Mouse (Mus musculus) stomach, postnatal 0 days (tissue): Measurements from ENCODE around the gene Frem1. TPM values are rescaled to one million over a fixed set of nuclear protein-coding genes. Genes with fewer than 3 reads are reported as not detected.

Experiments
- ATAC-seq: fragments of 200-750 bp; cut with Nextera tagmentation; 2 replicates; pipeline ENCODE4 v1.8.0; 2017; ENCODE audit not compliant: low FRiP score, low TSS enrichment
- DNase-seq: peaks from one replicate; pipeline ENCODE4 v3.0.0-alpha.2; 2016; ENCODE audit warnings: low spot score
- H3K27ac ChIP-seq: fragments of 300-500 bp; sonication (generic); replicated peaks from 2 replicates; pipeline ENCODE4 v1.5.1; 2014; ENCODE audit warnings: mild to moderate bottlenecking, control low read depth
- H3K27me3 ChIP-seq: fragments of 300-500 bp; sonication (generic); 2 replicates; pipeline ENCODE4 v1.6.1; 2014; ENCODE audit warnings: low read length; ENCODE audit not compliant: control insufficient read depth, insufficient read depth
- H3K36me3 ChIP-seq: fragments of 300-500 bp; sonication (generic); 2 replicates; pipeline ENCODE4 v1.6.1; 2014; ENCODE audit warnings: low read length, mixed read lengths; ENCODE audit not compliant: control insufficient read depth, insufficient read depth
- H3K4me1 ChIP-seq: fragments of 300-500 bp; sonication (generic); replicated peaks from 2 replicates; pipeline ENCODE4 v1.6.1; 2014; ENCODE audit warnings: antibody characterized with exemption; ENCODE audit not compliant: control insufficient read depth, insufficient read depth
- H3K4me2 ChIP-seq: fragments of 300-500 bp; sonication (generic); replicated peaks from 2 replicates; pipeline ENCODE4 v1.6.1; 2014; ENCODE audit warnings: low read depth, mild to moderate bottlenecking, control low read depth, moderate library complexity
- H3K4me3 ChIP-seq: fragments of 300-500 bp; sonication (generic); 2 replicates; pipeline ENCODE4 v1.5.1; 2014; ENCODE audit warnings: low read depth, low read length, control low read depth
- H3K9ac ChIP-seq: fragments of 300-500 bp; sonication (generic); 2 replicates; pipeline ENCODE4 v1.6.1; 2014; ENCODE audit warnings: mild to moderate bottlenecking, low read length, control low read depth, mixed read lengths
- H3K9me3 ChIP-seq: fragments of 300-500 bp; sonication (generic); 2 replicates; pipeline ENCODE4 v1.6.1; 2016; ENCODE audit warnings: low read length; ENCODE audit not compliant: control insufficient read depth
- CTCF ChIP-seq: IDR thresholded peaks from 2 replicates; pipeline ENCODE4 v1.5.1; 2016; ENCODE audit warnings: antibody characterized with exemption, low read depth, mild to moderate bottlenecking, moderate library complexity
- EP300 ChIP-seq: optimal IDR thresholded peaks from 2 replicates; pipeline ENCODE3; 2016; ENCODE audit warnings: antibody characterized with exemption
- WGBS: fragments of 180-500 bp; shearing (Covaris S2); extraction: QIAGEN DNeasy Blood & Tissue Kit; methylation state at CpG from one replicate; pipeline ENCODE4 v1.1.7; 2014; 5-methylcytosine and 5-hydroxymethylcytosine counted together
- polyA plus RNA-seq: library from polyadenylated mRNA; unstranded; fragments of >200 nt; fragmentation: Nextera tagmentation; extraction: Ambion mirVana; gene quantifications from 2 replicates; pipeline ENCODE4 v1.2.1, GENCODE M21; 2015

The Frem1 gene
- polyA plus RNA-seq, 1 experiment from 2014 or later = 2.9 TPM

DNA sequence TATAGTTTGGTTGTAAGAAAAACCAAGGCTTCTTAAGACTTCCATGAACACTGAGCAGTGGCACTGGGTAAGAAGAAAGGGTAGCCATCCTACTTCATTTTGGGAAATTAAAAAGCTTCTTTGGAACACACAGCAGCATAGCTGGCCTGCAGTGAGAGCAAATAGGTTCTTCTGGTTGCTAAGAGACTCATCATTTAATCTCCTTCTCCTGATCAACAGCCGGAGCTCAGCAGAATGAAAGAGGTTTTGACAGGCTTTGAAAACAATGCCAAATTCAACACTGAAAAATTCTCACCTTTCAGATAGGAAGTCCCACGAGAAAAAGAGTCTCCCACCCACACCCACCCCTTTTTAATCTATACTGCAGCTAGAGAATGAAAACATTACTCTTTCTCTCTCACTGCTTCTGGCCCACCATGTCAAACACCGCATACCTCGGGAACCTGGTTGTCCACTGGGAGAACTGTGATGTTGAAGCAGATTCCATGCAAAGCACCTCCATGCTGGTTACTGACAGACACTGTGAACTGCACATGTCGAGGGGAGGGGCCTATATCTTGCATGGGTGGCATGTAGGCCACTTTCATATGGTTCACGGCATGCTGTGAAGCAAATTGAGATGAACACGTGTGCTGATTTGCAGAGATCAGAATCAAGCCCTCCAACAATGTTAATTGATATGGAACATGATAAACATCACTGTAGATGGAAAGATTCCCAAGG is 61.0 kb downstream of the Frem1 start:
- no peak for TF ChIP-seq CTCF
- TF ChIP-seq EP300 = no peak
- Histone ChIP-seq H3K36me3 (no peaks in the 10 kb centered on the region), H3K4me2 (no peak overlapping the region), H3K27me3 (no peaks in the 10 kb centered on the region), H3K4me1 (no peaks in the 10 kb centered on the region), H3K9me3 (no peaks in the 10 kb centered on the region), H3K4me3 (no peak overlapping the region), H3K27ac (no peak overlapping the region), H3K9ac (no peak overlapping the region)
- WGBS = 62% methylated on average over 7 of the region's 7 CpGs
- DNase-seq (no peak), ATAC-seq (no peak)

DNA sequence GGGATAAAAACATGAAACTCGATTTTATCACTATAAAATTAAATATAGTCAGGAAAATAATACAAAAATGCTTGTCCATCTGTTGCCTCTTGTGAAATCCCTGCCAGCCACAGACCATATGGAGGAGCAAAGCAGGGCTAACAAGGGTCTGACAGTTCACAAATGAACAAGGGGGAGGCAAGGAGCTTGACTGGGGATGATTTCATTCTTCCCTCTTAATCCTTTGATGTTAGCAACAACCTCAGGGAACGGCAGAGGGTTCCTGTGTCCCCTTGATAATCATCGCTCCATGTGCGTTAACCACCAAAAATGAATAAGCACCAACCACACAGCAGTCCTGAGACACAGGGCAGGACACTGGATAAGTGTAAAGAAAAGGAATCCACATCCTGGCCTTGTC is 79.8 kb downstream of the Frem1 start:
- DNase-seq (no peak), ATAC-seq (no peak)
- no peaks in the 10 kb centered on the region for H3K4me1 ChIP-seq
- TF ChIP-seq EP300 (no peak), CTCF (no peak)
- no peak overlapping the region for H3K4me3 ChIP-seq
- no peaks in the 10 kb centered on the region for H3K36me3 ChIP-seq
- no peak overlapping the region for H3K27ac ChIP-seq
- no peaks in the 10 kb centered on the region for H3K27me3 ChIP-seq
- WGBS = 75% methylated on average over 4 of the region's 4 CpGs
- H3K9ac ChIP-seq = no peak overlapping the region
- no peak overlapping the region for H3K4me2 ChIP-seq
- no peaks in the 10 kb centered on the region for H3K9me3 ChIP-seq

GRCm38 (mm10) chr4:82970901-82971648 is 81.1 kb downstream of the Frem1 start:
- H3K27ac ChIP-seq = no peak overlapping the region
- no peaks in the 10 kb centered on the region for H3K9me3 ChIP-seq
- no peaks in the 10 kb centered on the region for H3K27me3 ChIP-seq
- no peak overlapping the region for H3K4me3 ChIP-seq
- H3K4me2 ChIP-seq = no peak overlapping the region
- H3K9ac ChIP-seq = no peak overlapping the region
- H3K36me3 ChIP-seq = no peaks in the 10 kb centered on the region
- no peaks in the 10 kb centered on the region for H3K4me1 ChIP-seq
- ATAC-seq (no peak), DNase-seq (no peak)
- WGBS = 85% methylated on average over 12 of the region's 12 CpGs
- TF ChIP-seq EP300 (no peak), CTCF (no peak)

DNA sequence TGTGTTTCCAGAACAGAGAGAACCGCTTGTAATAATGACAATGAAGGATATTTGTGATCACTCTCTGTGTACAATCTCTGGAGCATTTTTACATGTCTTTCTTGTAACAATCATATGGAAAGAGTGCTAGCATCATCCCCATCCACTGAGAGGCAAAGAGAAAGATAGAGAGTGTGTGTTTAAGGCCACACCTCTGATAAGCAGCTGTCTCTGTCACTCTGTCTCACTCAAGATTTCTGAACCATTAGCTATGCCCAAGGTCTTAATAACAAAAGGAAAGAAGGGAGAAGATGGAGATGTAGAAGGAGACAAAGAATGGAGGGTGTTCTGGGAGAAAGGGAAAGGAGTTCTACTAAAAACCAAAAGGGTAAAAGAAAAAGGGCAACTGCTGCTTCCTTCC is 91.1 kb downstream of the Frem1 start:
- H3K4me1 ChIP-seq = no peaks in the 10 kb centered on the region
- DNase-seq (no peak), ATAC-seq (no peak)
- no peaks in the 10 kb centered on the region for H3K9me3 ChIP-seq
- 89% methylated on average over 1 of the region's 1 CpGs for WGBS
- no peak overlapping the region for H3K9ac ChIP-seq
- no peak overlapping the region for H3K4me3 ChIP-seq
- H3K27me3 ChIP-seq = no peaks in the 10 kb centered on the region
- H3K4me2 ChIP-seq = no peak overlapping the region
- H3K36me3 ChIP-seq = 0 out of 2 replicates have a peak, but pooled peaks cover 4% of the 10 kb centered on the region
- TF ChIP-seq CTCF (no peak), EP300 (no peak)
- no peak overlapping the region for H3K27ac ChIP-seq

DNA sequence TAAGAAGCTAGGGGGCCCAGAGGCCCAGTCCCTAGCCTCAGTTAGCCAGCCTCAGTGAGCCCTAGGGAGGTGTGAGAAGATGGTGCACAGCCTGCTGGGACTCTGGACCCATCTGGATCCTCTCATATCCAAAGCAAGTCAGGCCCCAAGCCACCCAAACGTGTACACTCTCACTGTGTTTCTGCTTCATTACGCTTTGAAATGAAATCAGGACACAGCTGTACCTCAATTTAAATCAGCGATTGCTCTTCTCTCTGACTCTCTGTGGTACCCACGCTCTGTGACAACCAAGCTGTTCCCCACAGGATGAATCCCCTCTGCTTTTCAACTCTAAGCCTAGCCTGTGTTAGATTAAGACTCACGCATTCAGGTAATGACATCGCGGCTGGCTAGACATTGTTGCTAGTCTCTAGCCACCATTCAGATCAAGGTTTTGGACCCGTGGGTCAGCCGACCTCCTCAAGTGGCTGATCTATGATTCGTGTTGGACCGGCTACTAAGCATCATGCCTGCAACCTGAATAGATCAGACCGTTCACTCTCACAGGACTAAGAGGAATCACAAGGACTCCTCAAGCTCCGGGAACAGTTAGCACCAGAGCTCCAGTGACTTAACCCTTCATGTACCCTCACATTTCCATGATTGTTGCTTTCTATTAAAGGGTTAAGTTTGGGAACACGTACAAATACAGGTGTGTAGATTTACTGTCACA is 94.2 kb downstream of the Frem1 start:
- Histone ChIP-seq H3K9me3 (no peaks in the 10 kb centered on the region), H3K27ac (no peak overlapping the region), H3K27me3 (no peaks in the 10 kb centered on the region), H3K4me2 (no peak overlapping the region), H3K36me3 (0 out of 2 replicates have a peak, but pooled peaks cover 3% of the 10 kb centered on the region), H3K4me1 (no peaks in the 10 kb centered on the region), H3K9ac (no peak overlapping the region), H3K4me3 (no peak overlapping the region)
- no peak for ATAC-seq
- no peak for DNase-seq
- TF ChIP-seq CTCF (no peak), EP300 (no peak)
- WGBS = 80% methylated on average over 14 of the region's 14 CpGs
